Mouse (Mus musculus): ENCODE results near the gene Cacna2d3.

DNA sequence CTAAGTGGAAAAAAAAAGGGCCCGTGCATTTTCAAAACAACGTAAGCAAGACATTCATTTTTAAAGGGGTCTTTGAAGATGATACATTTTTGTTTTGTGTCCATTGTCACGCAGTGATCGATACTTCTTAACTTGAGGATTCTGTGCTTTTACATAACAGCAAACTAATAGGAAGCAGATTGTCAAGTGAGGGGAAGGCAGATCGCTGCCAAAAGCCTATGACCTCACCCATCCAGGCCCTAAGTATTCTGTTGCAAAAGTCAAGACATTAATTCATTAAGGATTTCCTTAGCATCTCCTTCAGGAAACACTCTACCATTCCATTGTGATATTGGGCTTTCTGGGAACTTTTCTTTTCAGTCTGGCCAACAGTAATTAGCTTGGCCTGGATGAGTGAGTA, 564.6 kb downstream of the Cacna2d3 start:
- no peak for TF ChIP-seq CTCF (conservative IDR thresholded peaks at IDR 0.05; ENCODE audit: insufficient read depth, insufficient read length, low read depth, low read length)
- TF ChIP-seq POLR2A (IDR thresholded peaks at IDR 0.05; ENCODE audit: low read depth, low read length): no peak

Data from kidney, adult 2 months (tissue).